Mouse (Mus musculus) G1E (cell line): ENCODE results near the gene Enah. TPM values are rescaled to one million over a fixed set of nuclear protein-coding genes. Genes with fewer than 3 reads are reported as not detected.

Experiments
- ATAC-seq: 2 replicates; pipeline ENCODE4 v1.8.0; 2016; ENCODE audit warnings: mild to moderate bottlenecking; ENCODE audit not compliant: insufficient number of reproducible peaks, poor library complexity, low FRiP score, severe bottlenecking; ENCODE audit errors: extremely low read depth
- DNase-seq: peaks from one replicate; pipeline ENCODE4 v3.0.0; 2012; ENCODE audit warnings: low spot score
- H3K27me3 ChIP-seq: 2 replicates; pipeline ENCODE4 v1.6.1; 2012; ENCODE audit warnings: mild to moderate bottlenecking, low read length, inconsistent platforms; ENCODE audit not compliant: insufficient read depth
- H3K36me3 ChIP-seq: replicated peaks from 2 replicates; pipeline ENCODE3; 2012; ENCODE audit warnings: mild to moderate bottlenecking, inconsistent platforms
- H3K4me1 ChIP-seq: 2 replicates; pipeline ENCODE4 v1.6.1; 2012; ENCODE audit warnings: low read depth, low read length, inconsistent platforms, mixed read lengths; ENCODE audit not compliant: insufficient read depth
- H3K4me3 ChIP-seq: 2 replicates; pipeline ENCODE4 v1.5.1; 2012; ENCODE audit warnings: low read depth, mild to moderate bottlenecking, inconsistent platforms, low read length, moderate library complexity, mixed read lengths
- H3K9me3 ChIP-seq: replicated peaks from 2 replicates; pipeline ENCODE4 v1.6.1; 2012; ENCODE audit warnings: inconsistent platforms
- CTCF ChIP-seq: IDR thresholded peaks from 2 replicates; pipeline ENCODE4 v1.5.1; 2012; ENCODE audit warnings: low read depth, low read length, inconsistent platforms, mixed read lengths
- GATA1 ChIP-seq: IDR thresholded peaks from 2 replicates; pipeline ENCODE4 v1.6.1; 2012; ENCODE audit warnings: borderline replicate concordance, low read length, inconsistent platforms, mixed read lengths
- GATA2 ChIP-seq: IDR thresholded peaks from 2 replicates; pipeline ENCODE4 v1.6.1; 2012; ENCODE audit warnings: low read depth, low read length, inconsistent platforms, borderline replicate concordance
- POLR2AphosphoS5 ChIP-seq: IDR thresholded peaks from 2 replicates; pipeline ENCODE4 v1.6.1; 2012; ENCODE audit warnings: low read depth, low read length, inconsistent platforms; ENCODE audit not compliant: insufficient replicate concordance
- TAL1 ChIP-seq: conservative IDR thresholded peaks from 2 replicates; pipeline ENCODE4 v1.6.1; 2012; ENCODE audit warnings: low read depth, low read length, inconsistent platforms, mixed read lengths
- polyA plus RNA-seq: library from polyadenylated mRNA; stranded (reverse); fragments of >175 nt; gene quantifications from 2 replicates; pipeline ENCODE4 v1.2.3, GENCODE M21; 2012
- total RNA-seq, 2 experiments: library from RNA; stranded (forward) in 1 of 2; stranded (reverse) in 1 of 2; fragments of 200-1000 nt in 1 of 2; fragments of >200 nt in 1 of 2; fragmentation: Nextera tagmentation in 1 of 2; gene quantifications; 2 replicates each; pipeline ENCODE4 v1.2.3; 2014 to 2017

The Enah gene
- total and polyA plus RNA-seq, 3 experiments = 0.87 TPM; not detected in 2

- Histone ChIP-seq H3K4me3 (no peak overlapping the region), H3K9me3 (no peaks in the 10 kb centered on the region), H3K36me3 (no peaks in the 10 kb centered on the region), H3K4me1 (no peaks in the 10 kb centered on the region), H3K27me3 (no peaks in the 10 kb centered on the region)
- TF ChIP-seq GATA1 (no peak), POLR2AphosphoS5 (no peak), CTCF (no peak)
- ATAC-seq = no peak
- no peak for DNase-seq
Measured at GRCm38 (mm10) chr1:182031066-182031465, 11.3 kb upstream of the Enah start.

- Histone ChIP-seq H3K9me3 (no peaks in the 10 kb centered on the region), H3K4me1 (no peaks in the 10 kb centered on the region), H3K36me3 (no peaks in the 10 kb centered on the region), H3K4me3 (no peak overlapping the region), H3K27me3 (no peaks in the 10 kb centered on the region)
- TF ChIP-seq POLR2AphosphoS5 = no peak
- no peak for TF ChIP-seq GATA1
- DNase-seq = no peak
- ATAC-seq = no peak
Measured at GRCm38 (mm10) chr1:182029989-182030649, 10.3 kb upstream of the Enah start.

GRCm38 (mm10) chr1:182028231-182029210, 8.7 kb upstream of the Enah start:
- Histone ChIP-seq H3K4me3 (no peak overlapping the region), H3K27me3 (no peaks in the 10 kb centered on the region), H3K4me1 (no peaks in the 10 kb centered on the region), H3K36me3 (no peaks in the 10 kb centered on the region), H3K9me3 (no peaks in the 10 kb centered on the region)
- TF ChIP-seq GATA1 (no peak), TAL1 (no peak), CTCF (no peak), POLR2AphosphoS5 (no peak)
- DNase-seq (no peak), ATAC-seq (no peak)

- H3K27me3 ChIP-seq = no peaks in the 10 kb centered on the region
- no peak for ATAC-seq
- H3K4me3 ChIP-seq = no peak overlapping the region
- no peaks in the 10 kb centered on the region for H3K36me3 ChIP-seq
- TF ChIP-seq GATA1 (no peak), POLR2AphosphoS5 (no peak), TAL1 (no peak), GATA2 (no peak), CTCF (no peak)
- DNase-seq = no peak
- no peaks in the 10 kb centered on the region for H3K4me1 ChIP-seq
- no peaks in the 10 kb centered on the region for H3K9me3 ChIP-seq
Measured at GRCm38 (mm10) chr1:182027426-182027979, 7.7 kb upstream of the Enah start.

- no peak for ATAC-seq
- Histone ChIP-seq H3K27me3 (no peaks in the 10 kb centered on the region), H3K36me3 (no peaks in the 10 kb centered on the region), H3K4me3 (no peak overlapping the region), H3K4me1 (no peaks in the 10 kb centered on the region), H3K9me3 (no peaks in the 10 kb centered on the region)
- no peak for TF ChIP-seq CTCF
- no peak for TF ChIP-seq TAL1
- no peak for TF ChIP-seq POLR2AphosphoS5
- no peak for TF ChIP-seq GATA1
- no peak for TF ChIP-seq GATA2
- DNase-seq = no peak
Measured at GRCm38 (mm10) chr1:182026821-182027220, 7.0 kb upstream of the Enah start.

- H3K36me3 ChIP-seq = no peaks in the 10 kb centered on the region
- no peak overlapping the region for H3K4me3 ChIP-seq
- no peaks in the 10 kb centered on the region for H3K27me3 ChIP-seq
- no peaks in the 10 kb centered on the region for H3K9me3 ChIP-seq
- DNase-seq (no peak), ATAC-seq (no peak)
- H3K4me1 ChIP-seq = no peaks in the 10 kb centered on the region
- TF ChIP-seq CTCF (no peak), POLR2AphosphoS5 (no peak), TAL1 (no peak), GATA2 (no peak), GATA1 (no peak)
Measured at GRCm38 (mm10) chr1:182026120-182026519, 6.3 kb upstream of the Enah start.
